Mouse (Mus musculus) kidney, postnatal 36 days (tissue): Measurements from ENCODE around the gene Lrp6.

Source experiments
- DNase-seq, 2 experiments: peaks; one replicate each; pipeline ENCODE4 v3.0.0; 2021 to 2022; ENCODE audit warnings: mixed read lengths in 2 of 2

Lrp6 gene

DNA sequence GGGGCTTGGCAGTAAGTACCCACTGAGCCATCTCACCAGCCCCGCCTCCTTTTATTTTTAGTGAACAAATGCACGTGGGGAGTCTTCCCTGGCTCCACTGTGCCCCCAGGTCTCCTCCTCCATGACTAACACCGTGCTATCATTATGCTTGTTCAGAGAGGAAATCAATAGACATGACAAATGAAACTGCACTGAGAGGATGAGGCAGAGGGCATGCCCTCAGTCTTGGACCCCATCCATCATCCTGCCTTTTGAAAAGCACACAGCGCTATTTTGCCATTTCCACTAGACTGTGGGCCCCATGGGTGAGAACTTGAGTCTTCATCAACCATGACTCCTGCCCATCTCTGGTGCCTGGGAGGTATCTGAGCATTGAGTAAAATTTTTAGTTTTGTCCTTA is 135.2 kb downstream of the Lrp6 start:
- DNase-seq, result peak in 1 of 2 experiments; percentile 16

GRCm38 (mm10) chr6:134430161-134430799 is 136.5 kb downstream of the Lrp6 start:
- DNase-seq, result no peak

- DNase-seq, result no peak
Observed at GRCm38 (mm10) chr6:134428455-134428854, 138.3 kb downstream of the Lrp6 start.

DNA sequence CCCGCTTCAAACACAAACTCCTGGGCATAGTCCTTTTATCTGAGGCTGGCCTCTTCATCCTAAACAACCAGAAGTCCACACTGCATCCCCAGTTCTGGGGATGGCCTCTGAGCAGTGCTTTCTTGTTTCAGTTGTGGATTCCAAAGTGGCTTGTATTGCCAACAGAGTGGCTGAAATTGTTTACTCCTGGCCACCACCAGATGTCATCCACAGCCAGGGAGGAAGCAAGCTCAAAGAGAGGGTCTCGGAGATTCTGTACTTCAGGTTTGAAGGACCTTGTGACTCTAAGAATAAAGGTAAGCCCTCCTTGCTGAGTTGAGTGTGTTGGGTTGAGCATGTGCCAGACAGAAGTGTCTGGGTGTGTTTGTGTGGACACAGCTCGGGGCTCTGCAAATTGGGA is 139.6 kb downstream of the Lrp6 start:
- no peak for DNase-seq

- peak; percentile 78 to 80 for DNase-seq
Observed at GRCm38 (mm10) chr6:134425216-134425717, 141.5 kb downstream of the Lrp6 start.

- no peak for DNase-seq
Observed at GRCm38 (mm10) chr6:134421921-134422320, 144.8 kb downstream of the Lrp6 start.

- no peak for DNase-seq
Observed at GRCm38 (mm10) chr6:134420375-134420774, 146.4 kb downstream of the Lrp6 start.

- DNase-seq, result no peak
Observed at GRCm38 (mm10) chr6:134417886-134418285, 148.9 kb downstream of the Lrp6 start.

DNA sequence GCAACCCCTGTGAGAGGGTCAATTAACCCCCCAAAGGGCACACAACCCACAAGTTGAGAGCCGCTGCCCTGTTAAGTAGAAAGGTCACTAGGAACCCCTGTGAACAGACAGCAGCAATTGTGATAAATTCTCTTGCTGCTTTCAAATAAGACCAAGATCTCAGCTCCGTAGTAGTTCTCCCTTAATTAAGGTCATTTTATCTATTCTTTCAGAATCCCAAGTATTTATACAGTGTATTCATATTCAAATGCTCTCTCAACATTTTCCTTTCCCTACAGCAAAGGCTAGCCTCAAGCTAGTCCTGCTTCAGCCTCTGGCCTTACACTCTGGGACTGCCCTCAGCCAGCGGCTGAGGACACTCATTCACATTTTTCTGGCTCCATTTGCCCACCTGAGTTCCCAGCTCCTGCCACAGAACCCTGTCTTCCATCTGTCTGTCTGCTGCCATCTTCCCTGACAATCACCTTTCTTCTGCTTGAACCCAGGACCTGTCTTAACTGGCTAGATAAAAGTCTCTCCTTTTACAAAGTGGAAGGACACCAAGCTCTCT is 150.1 kb downstream of the Lrp6 start:
- no peak for DNase-seq

- DNase-seq, result no peak
Observed at GRCm38 (mm10) chr6:134414532-134414883, 152.3 kb downstream of the Lrp6 start.

DNA sequence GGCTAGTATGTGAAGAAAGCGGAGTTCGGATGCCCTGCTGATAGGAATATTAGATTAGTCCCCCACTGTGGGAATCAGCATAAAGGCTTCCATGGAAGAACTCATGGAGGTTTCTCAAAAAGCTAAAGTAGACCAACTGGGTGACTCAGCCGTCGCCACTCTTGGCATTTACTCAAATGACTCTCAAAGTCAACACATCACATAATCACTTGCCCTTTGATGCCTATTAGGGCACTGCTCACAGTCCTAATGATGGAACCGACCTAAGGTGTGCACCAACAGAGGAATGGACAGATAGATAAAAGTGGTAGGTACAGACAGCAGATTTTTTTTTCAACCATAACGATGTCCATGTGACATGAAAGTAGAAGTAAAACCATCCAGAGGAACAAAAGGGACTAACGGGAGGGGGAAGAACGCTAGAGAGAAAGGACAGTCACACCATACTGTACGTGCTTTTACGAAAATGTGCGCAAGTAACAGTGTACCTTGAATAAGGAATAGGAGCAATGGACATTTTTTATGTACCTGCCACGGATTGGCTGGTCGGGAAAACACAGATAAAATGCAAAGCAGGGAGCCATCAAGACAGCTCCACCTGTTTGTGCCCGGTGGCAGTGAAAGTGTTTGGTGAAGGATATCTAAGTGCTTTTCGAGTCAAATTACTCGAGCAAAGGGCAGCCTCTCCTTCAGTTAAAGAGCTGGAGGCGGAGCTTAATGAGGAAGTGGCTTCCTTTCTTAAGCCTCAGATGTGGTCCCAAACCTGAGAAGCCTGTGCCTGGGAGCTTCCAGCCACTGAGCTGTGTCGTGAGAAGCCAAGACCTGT is 152.8 kb downstream of the Lrp6 start:
- DNase-seq, result peak; percentile 50 to 52

- DNase-seq, result no peak
Observed at GRCm38 (mm10) chr6:134407226-134407625, 159.5 kb downstream of the Lrp6 start.

DNA sequence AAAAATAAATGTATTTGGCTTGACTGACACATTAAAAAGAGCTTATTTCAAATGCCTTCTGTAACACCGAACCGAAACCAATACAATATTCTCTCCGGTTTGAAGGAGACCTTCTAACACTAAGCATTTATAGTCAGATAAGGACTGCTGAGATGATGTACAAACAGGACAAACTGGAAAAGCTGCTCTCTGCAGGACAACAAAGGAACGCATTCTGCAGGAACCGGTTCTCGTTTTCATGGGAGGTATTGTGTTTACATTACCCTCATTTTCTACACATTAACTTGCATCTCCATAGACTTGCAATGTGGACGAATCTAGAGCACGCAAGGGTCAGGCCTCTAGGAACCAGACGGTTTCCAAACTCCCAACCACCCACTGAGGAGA is 163.1 kb downstream of the Lrp6 start:
- no peak for DNase-seq

DNA sequence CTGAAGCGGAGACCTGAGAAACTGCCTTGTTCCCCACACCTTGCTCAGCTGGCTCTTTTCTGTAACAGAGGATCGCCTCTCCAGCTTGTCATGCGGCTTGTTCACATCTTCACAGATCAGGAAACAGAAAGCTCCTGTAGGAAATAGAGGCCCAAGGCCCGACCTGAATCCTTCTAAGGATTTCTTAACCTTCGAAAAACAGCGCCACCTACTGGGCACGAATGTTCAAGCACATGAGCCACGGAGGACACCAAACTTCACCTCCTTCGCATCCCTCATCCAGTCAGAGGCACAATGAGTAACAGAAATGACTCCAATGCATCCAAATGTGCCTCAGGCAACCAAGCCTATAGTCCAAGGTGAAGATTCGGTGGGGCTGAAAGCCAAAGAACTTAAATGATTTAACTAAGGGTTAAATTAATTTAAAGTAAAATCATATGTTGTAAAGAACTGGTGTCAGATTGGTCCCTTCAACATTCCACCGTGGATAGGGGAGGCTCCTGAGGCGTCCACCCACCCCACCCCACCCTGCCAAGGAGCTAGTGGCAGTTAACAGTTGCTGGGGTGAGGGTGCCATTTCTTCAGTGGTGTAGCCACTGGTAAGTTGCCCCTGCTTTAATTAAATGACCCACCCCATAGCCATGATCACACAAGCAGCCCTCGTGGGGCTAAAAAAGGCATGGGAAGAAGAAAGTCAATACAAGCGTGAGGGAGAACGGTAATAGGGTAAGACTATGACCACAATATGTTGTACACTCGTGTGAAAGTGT is 163.7 kb downstream of the Lrp6 start:
- peak; percentile 49 to 85 for DNase-seq
